Mouse (Mus musculus): ENCODE data around the gene Tspan12.
A peak's percentile ranks its signal among the peaks of the same experiment; 100 is the strongest.

The Tspan12 gene

DNA sequence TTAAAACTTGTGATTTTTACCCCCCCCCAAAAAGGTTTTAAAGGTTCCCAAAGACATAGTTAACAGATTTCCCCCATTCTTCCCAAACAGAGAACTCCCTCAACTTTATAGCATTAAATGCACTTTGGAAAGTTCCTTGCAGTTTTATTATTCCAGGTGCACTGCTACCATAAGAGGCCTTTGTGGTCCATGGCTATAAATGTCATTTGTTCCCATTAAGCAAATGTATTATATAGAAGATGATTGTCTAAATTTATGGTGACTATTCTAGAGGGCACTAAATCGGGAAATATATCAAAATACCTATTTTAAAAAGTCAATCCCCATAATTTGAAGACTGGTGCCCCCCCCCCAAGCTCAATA lies 82.9 kb downstream of the Tspan12 start:
- no peak for DNase-seq (ENCODE audit: low spot score in 2 of 2)

DNA sequence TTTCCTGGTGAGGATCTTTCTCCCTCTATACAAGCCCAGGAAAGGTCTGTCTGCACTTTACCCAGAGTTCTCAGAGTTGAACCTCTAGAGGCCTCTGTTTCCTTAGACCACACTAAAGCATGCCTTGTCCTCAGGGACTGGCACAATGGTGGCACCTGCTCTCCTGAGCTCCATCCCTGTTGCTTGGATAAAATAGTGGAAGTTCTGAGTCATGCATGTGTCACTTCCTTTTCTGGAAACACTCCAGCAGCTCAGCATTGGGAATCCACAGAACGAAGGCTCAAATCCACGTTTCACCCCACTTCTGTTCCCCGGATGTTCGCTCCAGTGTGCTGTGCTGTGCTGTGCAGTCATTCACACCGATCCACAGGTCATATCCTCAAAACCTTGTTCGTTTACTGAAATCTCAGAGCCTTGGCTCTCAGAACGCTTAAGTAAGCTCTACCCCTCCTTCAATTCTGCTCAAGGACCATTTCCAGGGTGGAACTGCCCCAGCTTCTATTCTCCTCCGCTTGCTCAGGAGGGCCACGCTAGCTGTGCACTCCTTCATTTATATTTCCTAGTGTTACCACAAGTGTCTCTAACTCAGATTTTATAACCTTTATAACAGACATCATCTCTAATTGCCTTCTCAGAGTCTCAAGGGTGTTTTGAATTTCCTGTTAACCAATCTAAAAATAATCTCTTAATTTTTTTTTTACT lies 83.4 kb downstream of the Tspan12 start:
- DNase-seq (ENCODE audit: low spot score in 2 of 2): no peak

GRCm38 (mm10) chr6:21767787-21768221 lies 84.5 kb downstream of the Tspan12 start:
- peak in 1 of 2 experiments; percentile 12 for DNase-seq (ENCODE audit: low spot score in 2 of 2)

DNA sequence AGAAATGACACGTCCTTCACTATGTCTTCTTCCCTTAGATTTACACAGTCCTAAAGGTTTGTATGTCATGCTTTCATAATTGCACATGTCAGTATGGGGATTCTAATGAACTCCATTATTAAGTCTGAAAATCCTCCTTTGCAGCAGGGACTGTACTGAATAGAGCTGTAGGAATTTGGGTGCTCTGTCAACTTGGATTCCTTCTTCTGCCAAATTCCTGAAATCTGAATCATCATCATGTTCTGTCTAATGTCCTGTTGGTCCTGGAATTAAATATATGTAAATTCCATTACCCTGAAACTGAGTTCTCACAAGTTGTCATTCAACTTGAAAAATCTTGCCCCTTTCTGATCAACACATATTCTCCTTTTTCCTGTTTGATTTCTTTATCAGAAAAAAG lies 104.8 kb downstream of the Tspan12 start:
- DNase-seq (ENCODE audit: low spot score in 2 of 2): no peak

DNA sequence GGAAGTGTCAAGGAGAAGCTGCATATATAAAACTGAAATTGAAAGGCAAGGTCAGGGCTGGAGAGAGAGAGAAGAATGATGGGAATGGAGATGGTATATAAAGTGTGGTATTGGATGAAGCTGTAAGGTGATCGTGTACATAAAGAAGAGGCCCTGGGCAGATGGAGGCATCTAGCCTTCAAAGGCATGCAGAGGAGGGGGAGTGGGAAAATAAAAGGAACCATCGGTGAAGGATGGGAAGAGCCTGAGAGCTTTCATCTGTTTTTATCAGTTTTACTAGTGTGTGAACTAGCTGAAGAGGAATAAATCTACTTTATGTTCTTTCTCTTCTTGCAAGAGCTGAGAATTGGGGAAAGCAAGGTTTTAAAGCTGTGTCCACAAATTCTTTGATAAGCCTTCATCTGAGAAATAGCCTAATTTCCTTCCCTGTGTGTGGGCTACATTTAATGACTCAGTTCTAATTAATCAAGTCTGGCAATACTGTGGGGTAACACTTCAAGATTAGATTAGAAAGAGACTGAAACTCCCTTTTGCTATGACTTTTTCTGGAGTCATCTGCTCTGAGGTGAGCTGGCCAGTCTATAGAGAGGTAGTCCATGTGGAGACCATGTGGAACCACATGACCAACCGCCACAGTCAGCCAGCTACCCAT lies 107.6 kb downstream of the Tspan12 start:
- no peak for DNase-seq (ENCODE audit: low spot score in 2 of 2)

DNA sequence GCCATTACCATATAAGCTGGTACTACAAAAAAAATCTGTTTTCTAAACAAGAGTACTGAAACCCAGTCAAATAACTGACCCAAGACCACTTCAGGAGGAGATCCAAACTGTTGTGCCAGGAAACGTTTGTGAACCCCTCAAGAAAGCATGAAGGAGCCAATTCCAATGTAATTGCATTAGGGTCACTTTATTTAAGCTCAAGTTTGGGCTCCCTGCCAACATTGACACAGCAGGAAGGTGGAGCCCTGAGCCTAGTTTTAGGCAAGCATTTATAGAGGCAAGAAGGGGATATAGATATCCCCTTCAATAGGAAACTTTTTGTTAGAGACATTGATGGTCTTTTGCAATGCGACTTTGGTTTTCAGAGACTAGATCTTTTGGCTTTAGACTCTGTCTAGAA lies 111.7 kb downstream of the Tspan12 start:
- no peak for DNase-seq (ENCODE audit: low spot score in 2 of 2)

- no peak for DNase-seq (ENCODE audit: low spot score in 2 of 2)
Observed at GRCm38 (mm10) chr6:21722238-21722637, 130.1 kb downstream of the Tspan12 start.

All from frontal cortex, postnatal 10 days (tissue).